Mouse (Mus musculus): ENCODE data around the gene Cfap45. TPM values are rescaled to one million over a fixed set of nuclear protein-coding genes. Genes with fewer than 3 reads are reported as not detected.

The Cfap45 gene
- polyA plus RNA-seq, 1 experiment: not detected

DNA sequence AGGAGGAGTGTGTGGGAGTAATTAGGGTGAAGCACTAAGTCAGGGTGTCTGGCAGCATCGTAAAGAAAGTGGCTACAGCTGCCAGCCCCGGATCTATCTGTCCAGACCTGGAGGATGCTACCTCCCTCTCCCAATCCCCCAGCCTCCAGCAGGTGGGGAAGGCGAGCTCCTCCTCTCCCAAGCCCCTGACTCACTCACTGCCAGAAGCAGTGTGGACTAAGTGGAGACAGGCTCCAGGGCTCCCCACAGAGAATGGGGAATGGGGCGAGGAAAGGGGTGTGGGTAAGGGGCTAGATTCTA, 37.3 kb upstream of the Cfap45 start:
- Histone ChIP-seq H3K36me3 (ENCODE audit: control insufficient read depth, insufficient read depth) (no peaks in the 10 kb centered on the region), H3K27me3 (ENCODE audit: control insufficient read depth, insufficient read depth, insufficient read length) (no peaks in the 10 kb centered on the region), H3K79me2 (ENCODE audit: control insufficient read depth, insufficient read depth) (no peaks in the 10 kb centered on the region), H3K4me3 (peak overlapping the region; percentile 29), H3K4me2 (ENCODE audit: low read depth) (no peak overlapping the region), H3ac (ENCODE audit: control insufficient read depth, insufficient read length) (no peak overlapping the region)
- no peak for TF ChIP-seq MYOD1 (IDR thresholded peaks at IDR 0.05; ENCODE audit: control insufficient read depth in 1 of 3, insufficient read length in 2 of 3, low read depth in 2 of 3)
- TF ChIP-seq TCF12 (IDR thresholded peaks at IDR 0.05; ENCODE audit: insufficient read depth, poor library complexity, severe bottlenecking): no peak
- no peak for TF ChIP-seq SRF (IDR thresholded peaks at IDR 0.05; ENCODE audit: control insufficient read depth, insufficient read length, low read depth)
- TF ChIP-seq TCF3 (IDR thresholded peaks at IDR 0.05; ENCODE audit: insufficient read length, low read depth): no peak

DNA sequence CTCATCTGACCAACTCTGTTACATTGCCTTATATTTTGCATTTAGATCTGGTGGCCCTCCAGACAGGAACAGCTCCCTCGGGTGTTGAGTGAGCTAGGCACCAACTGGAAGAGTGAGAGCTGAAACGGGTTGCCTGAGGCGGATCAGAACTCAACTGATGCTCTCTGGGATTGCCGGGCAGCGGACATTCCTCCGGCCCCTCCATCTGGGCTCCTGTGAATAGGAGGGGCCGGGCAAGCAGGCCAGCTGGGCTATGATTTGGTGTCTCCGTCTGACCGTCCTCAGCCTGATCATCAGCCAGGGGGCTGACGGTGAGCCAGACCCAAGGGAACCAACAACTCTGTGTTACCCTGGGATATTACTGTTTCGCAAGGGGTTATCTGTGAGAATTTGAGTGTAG, 36.4 kb upstream of the Cfap45 start:
- Histone ChIP-seq H3K79me2 (ENCODE audit: control insufficient read depth, insufficient read depth) (no peaks in the 10 kb centered on the region), H3K4me3 (no peak overlapping the region), H3ac (ENCODE audit: control insufficient read depth, insufficient read length) (no peak overlapping the region), H3K4me2 (ENCODE audit: low read depth) (no peak overlapping the region), H3K27me3 (ENCODE audit: control insufficient read depth, insufficient read depth, insufficient read length) (no peaks in the 10 kb centered on the region), H3K36me3 (ENCODE audit: control insufficient read depth, insufficient read depth) (no peaks in the 10 kb centered on the region)
- TF ChIP-seq MYOD1 (IDR thresholded peaks at IDR 0.05; ENCODE audit: control insufficient read depth in 1 of 3, insufficient read length in 2 of 3, low read depth in 2 of 3) (no peak), REST (IDR thresholded peaks at IDR 0.05; ENCODE audit: insufficient read depth, insufficient read length) (no peak), USF1 (IDR thresholded peaks at IDR 0.05; ENCODE audit: low read depth) (no peak), POLR2AphosphoS2 (IDR thresholded peaks at IDR 0.05; ENCODE audit: insufficient read length, low read depth) (no peak), E2F4 (IDR thresholded peaks at IDR 0.05; ENCODE audit: insufficient read depth) (no peak), MYOG (IDR thresholded peaks at IDR 0.05; ENCODE audit: control insufficient read depth in 1 of 3, insufficient read depth in 1 of 3, insufficient read length in 2 of 3, low read depth in 2 of 3) (no peak), MAX (IDR thresholded peaks at IDR 0.05; ENCODE audit: low read depth) (no peak), CEBPB (IDR thresholded peaks at IDR 0.05; ENCODE audit: insufficient read depth, poor library complexity, severe bottlenecking) (no peak), SRF (IDR thresholded peaks at IDR 0.05; ENCODE audit: control insufficient read depth, insufficient read length, low read depth) (no peak), TCF12 (IDR thresholded peaks at IDR 0.05; ENCODE audit: insufficient read depth, poor library complexity, severe bottlenecking) (no peak), TCF3 (IDR thresholded peaks at IDR 0.05; ENCODE audit: insufficient read length, low read depth) (no peak), POLR2A (IDR thresholded peaks at IDR 0.05; ENCODE audit: insufficient read length, low read depth) (no peak)

DNA sequence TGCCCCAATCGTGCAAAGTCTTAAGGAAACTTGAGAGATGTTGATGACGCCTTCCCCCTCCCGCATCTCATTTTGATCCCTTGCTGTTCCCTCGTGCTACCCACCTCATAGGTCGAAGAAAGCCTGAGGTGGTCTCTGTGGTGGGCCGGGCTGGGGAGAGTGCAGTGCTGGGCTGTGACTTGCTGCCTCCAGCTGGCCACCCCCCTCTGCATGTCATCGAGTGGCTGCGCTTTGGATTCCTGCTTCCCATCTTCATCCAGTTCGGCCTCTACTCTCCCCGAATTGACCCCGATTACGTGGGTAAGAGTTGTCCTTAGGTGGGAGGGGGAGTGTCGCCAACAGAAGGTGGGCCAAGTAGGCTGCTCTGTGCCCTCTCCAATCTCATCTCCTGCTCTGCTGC, 35.9 kb upstream of the Cfap45 start:
- no peaks in the 10 kb centered on the region for H3K79me2 ChIP-seq (ENCODE audit: control insufficient read depth, insufficient read depth)
- H3K4me2 ChIP-seq (ENCODE audit: low read depth): no peak overlapping the region
- H3K36me3 ChIP-seq (ENCODE audit: control insufficient read depth, insufficient read depth): no peaks in the 10 kb centered on the region
- TF ChIP-seq E2F4 (IDR thresholded peaks at IDR 0.05; ENCODE audit: insufficient read depth): no peak
- TF ChIP-seq SRF (IDR thresholded peaks at IDR 0.05; ENCODE audit: control insufficient read depth, insufficient read length, low read depth): no peak
- no peak for TF ChIP-seq POLR2A (IDR thresholded peaks at IDR 0.05; ENCODE audit: insufficient read length, low read depth)
- no peak for TF ChIP-seq TCF3 (IDR thresholded peaks at IDR 0.05; ENCODE audit: insufficient read length, low read depth)
- TF ChIP-seq POLR2AphosphoS2 (IDR thresholded peaks at IDR 0.05; ENCODE audit: insufficient read length, low read depth): no peak
- no peak for TF ChIP-seq MYOD1 (IDR thresholded peaks at IDR 0.05; ENCODE audit: control insufficient read depth in 1 of 3, insufficient read length in 2 of 3, low read depth in 2 of 3)
- TF ChIP-seq USF1 (IDR thresholded peaks at IDR 0.05; ENCODE audit: low read depth): no peak
- TF ChIP-seq CEBPB (IDR thresholded peaks at IDR 0.05; ENCODE audit: insufficient read depth, poor library complexity, severe bottlenecking): no peak
- no peak for TF ChIP-seq MYOG (IDR thresholded peaks at IDR 0.05; ENCODE audit: control insufficient read depth in 1 of 3, insufficient read depth in 1 of 3, insufficient read length in 2 of 3, low read depth in 2 of 3)
- TF ChIP-seq REST (IDR thresholded peaks at IDR 0.05; ENCODE audit: insufficient read depth, insufficient read length): no peak
- no peak for TF ChIP-seq MAX (IDR thresholded peaks at IDR 0.05; ENCODE audit: low read depth)
- TF ChIP-seq TCF12 (IDR thresholded peaks at IDR 0.05; ENCODE audit: insufficient read depth, poor library complexity, severe bottlenecking): no peak
- H3K4me3 ChIP-seq: no peak overlapping the region
- no peaks in the 10 kb centered on the region for H3K27me3 ChIP-seq (ENCODE audit: control insufficient read depth, insufficient read depth, insufficient read length)
- no peak overlapping the region for H3ac ChIP-seq (ENCODE audit: control insufficient read depth, insufficient read length)

DNA sequence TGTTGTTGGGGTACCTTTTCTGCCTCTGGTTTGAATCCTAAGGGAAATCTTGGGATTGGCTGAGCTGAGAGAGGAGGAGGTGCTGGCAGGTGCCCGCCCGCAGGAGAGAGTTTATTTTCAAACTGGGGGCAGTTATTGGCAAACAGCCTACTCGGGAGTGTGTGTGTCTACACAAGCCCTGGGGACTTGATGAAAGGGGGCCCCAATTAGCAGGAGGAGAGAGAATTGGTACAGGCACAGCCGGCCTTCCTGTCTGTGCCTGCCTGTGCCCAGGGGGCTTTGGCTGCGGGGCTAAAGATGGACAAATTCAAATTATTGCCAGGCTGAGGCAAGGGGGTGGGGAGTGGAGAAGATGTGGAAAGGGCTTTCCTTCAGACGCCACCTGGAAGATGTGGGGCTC, 34.8 kb upstream of the Cfap45 start:
- no peak overlapping the region for H3ac ChIP-seq (ENCODE audit: control insufficient read depth, insufficient read length)
- no peaks in the 10 kb centered on the region for H3K79me2 ChIP-seq (ENCODE audit: control insufficient read depth, insufficient read depth)
- TF ChIP-seq POLR2AphosphoS2 (IDR thresholded peaks at IDR 0.05; ENCODE audit: insufficient read length, low read depth) (no peak), MYOG (IDR thresholded peaks at IDR 0.05; ENCODE audit: control insufficient read depth in 1 of 3, insufficient read depth in 1 of 3, insufficient read length in 2 of 3, low read depth in 2 of 3) (no peak), SRF (IDR thresholded peaks at IDR 0.05; ENCODE audit: control insufficient read depth, insufficient read length, low read depth) (no peak), REST (IDR thresholded peaks at IDR 0.05; ENCODE audit: insufficient read depth, insufficient read length) (no peak), MYOD1 (IDR thresholded peaks at IDR 0.05; ENCODE audit: control insufficient read depth in 1 of 3, insufficient read length in 2 of 3, low read depth in 2 of 3) (no peak), TCF3 (IDR thresholded peaks at IDR 0.05; ENCODE audit: insufficient read length, low read depth) (no peak), MAX (IDR thresholded peaks at IDR 0.05; ENCODE audit: low read depth) (no peak), E2F4 (IDR thresholded peaks at IDR 0.05; ENCODE audit: insufficient read depth) (no peak), USF1 (IDR thresholded peaks at IDR 0.05; ENCODE audit: low read depth) (no peak), CEBPB (IDR thresholded peaks at IDR 0.05; ENCODE audit: insufficient read depth, poor library complexity, severe bottlenecking) (no peak), POLR2A (IDR thresholded peaks at IDR 0.05; ENCODE audit: insufficient read length, low read depth) (no peak), TCF12 (IDR thresholded peaks at IDR 0.05; ENCODE audit: insufficient read depth, poor library complexity, severe bottlenecking) (no peak)
- no peak overlapping the region for H3K4me2 ChIP-seq (ENCODE audit: low read depth)
- no peak overlapping the region for H3K4me3 ChIP-seq
- no peaks in the 10 kb centered on the region for H3K27me3 ChIP-seq (ENCODE audit: control insufficient read depth, insufficient read depth, insufficient read length)
- no peaks in the 10 kb centered on the region for H3K36me3 ChIP-seq (ENCODE audit: control insufficient read depth, insufficient read depth)

DNA sequence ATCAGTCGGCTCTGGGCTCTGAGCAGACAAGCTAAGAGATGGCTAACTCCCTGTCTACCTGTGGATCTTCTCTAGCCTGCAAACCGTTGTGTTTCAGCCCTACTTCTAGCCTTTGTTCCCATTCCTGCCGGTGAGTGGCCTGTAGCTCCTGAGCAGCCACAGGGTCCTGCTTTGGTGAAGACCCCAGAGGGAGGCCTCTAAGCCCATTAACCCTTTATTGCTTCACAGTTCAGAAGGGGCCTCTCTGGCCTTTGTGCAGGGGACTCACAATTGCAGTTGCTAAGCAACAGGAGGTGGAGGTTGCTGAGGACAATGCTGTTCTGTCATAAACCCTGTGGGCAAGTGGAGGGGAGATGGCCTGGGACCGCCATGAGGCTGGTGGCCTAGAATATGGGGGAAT, 34.4 kb upstream of the Cfap45 start:
- Histone ChIP-seq H3K4me2 (ENCODE audit: low read depth) (no peak overlapping the region), H3K36me3 (ENCODE audit: control insufficient read depth, insufficient read depth) (no peaks in the 10 kb centered on the region), H3K4me3 (no peak overlapping the region), H3ac (ENCODE audit: control insufficient read depth, insufficient read length) (no peak overlapping the region), H3K79me2 (ENCODE audit: control insufficient read depth, insufficient read depth) (no peaks in the 10 kb centered on the region), H3K27me3 (ENCODE audit: control insufficient read depth, insufficient read depth, insufficient read length) (no peaks in the 10 kb centered on the region)
- TF ChIP-seq MYOG (IDR thresholded peaks at IDR 0.05; ENCODE audit: control insufficient read depth in 1 of 3, insufficient read depth in 1 of 3, insufficient read length in 2 of 3, low read depth in 2 of 3): no peak
- no peak for TF ChIP-seq CEBPB (IDR thresholded peaks at IDR 0.05; ENCODE audit: insufficient read depth, poor library complexity, severe bottlenecking)
- no peak for TF ChIP-seq SRF (IDR thresholded peaks at IDR 0.05; ENCODE audit: control insufficient read depth, insufficient read length, low read depth)
- no peak for TF ChIP-seq TCF12 (IDR thresholded peaks at IDR 0.05; ENCODE audit: insufficient read depth, poor library complexity, severe bottlenecking)
- TF ChIP-seq MAX (IDR thresholded peaks at IDR 0.05; ENCODE audit: low read depth): no peak

Measured in myocyte (in vitro differentiated cells).